Mouse (Mus musculus): Measurements from ENCODE around the gene Rbm14. TPM values are rescaled to one million over a fixed set of nuclear protein-coding genes. Genes with fewer than 3 reads are reported as not detected.

The Rbm14 gene
- polyA plus RNA-seq, 1 experiment from 2014 or later, result 40.2 TPM

- 4% methylated on average over 12 of the region's 12 CpGs for WGBS
- Histone ChIP-seq H3K9me3 (replicated peaks) (no peaks in the 10 kb centered on the region; the same call in 1 of the 2 replicates), H3K36me3 (no peaks in the 10 kb centered on the region), H3K4me3 (peak overlapping the region; percentile 83), H3K9ac (peak overlapping the region; percentile 84), H3K27me3 (no peaks in the 10 kb centered on the region), H3K4me1 (replicated peaks) (peaks cover 19% of the 10 kb centered on the region), H3K27ac (peak overlapping the region; percentile 93), H3K4me2 (peak overlapping the region; percentile 58)
- peak; percentile 25 for ATAC-seq (replicated peaks; ENCODE audit: insufficient number of reproducible peaks, insufficient read depth, low FRiP score, low read depth)
These were observed 442 bp upstream of the Rbm14 start for GRCm38 (mm10) chr19:4811909-4812242.

DNA sequence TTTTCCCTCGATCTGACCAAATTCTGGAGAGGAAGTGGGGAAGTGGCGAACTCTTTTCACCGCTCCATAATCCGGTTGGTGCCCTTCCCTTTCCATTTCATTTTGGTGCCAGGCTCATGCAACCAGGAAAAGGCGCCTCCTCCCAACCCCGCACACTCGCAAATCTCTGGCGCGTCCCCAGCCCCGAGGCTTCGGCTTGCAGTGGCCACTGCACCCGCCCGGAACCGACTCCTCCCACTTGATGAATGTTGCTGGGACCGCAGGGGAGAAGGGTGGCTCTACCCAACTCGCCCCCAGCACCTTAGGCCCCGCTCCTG is 730 bp downstream of the Rbm14 start:
- no peaks in the 10 kb centered on the region for H3K36me3 ChIP-seq
- H3K27ac ChIP-seq, result peak overlapping the region; percentile 93
- peaks cover 19% of the 10 kb centered on the region for H3K4me1 ChIP-seq (replicated peaks)
- peak overlapping the region; percentile 89 for H3K4me2 ChIP-seq
- peak overlapping the region; percentile 83 for H3K4me3 ChIP-seq
- ATAC-seq (replicated peaks; ENCODE audit: insufficient number of reproducible peaks, insufficient read depth, low FRiP score, low read depth), result no peak
- WGBS, result 0% methylated on average over 17 of the region's 17 CpGs
- H3K27me3 ChIP-seq, result no peaks in the 10 kb centered on the region
- no peaks in the 10 kb centered on the region; the same call in 1 of the 2 replicates for H3K9me3 ChIP-seq (replicated peaks)
- H3K9ac ChIP-seq, result peak overlapping the region; percentile 84

DNA sequence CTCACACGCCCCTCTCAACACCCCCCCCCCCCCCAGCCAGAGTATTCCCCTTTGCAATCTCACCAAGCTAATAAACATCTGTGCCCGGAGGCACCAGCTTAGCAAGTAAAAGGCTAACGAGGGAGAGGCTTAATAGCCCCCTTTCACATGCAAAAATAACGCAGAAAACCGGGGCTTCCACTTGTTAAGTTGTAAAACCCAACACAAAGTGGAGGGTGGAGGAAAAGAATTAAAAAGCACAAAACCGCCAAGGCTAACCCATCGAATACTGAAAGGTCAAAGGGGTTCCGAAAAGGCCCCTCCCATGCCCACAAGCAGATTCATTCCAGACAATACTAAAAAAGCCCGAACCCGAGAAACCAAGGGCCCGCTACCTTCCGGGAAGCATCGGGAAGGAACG is 1.1 kb downstream of the Rbm14 start:
- H3K9ac ChIP-seq, result peak overlapping the region; percentile 84
- H3K4me2 ChIP-seq, result peak overlapping the region; percentile 89
- under 1% methylated on average over 14 of the region's 14 CpGs for WGBS
- no peak for ATAC-seq (replicated peaks; ENCODE audit: insufficient number of reproducible peaks, insufficient read depth, low FRiP score, low read depth)
- H3K27ac ChIP-seq, result peak overlapping the region; percentile 93
- H3K9me3 ChIP-seq (replicated peaks), result no peaks in the 10 kb centered on the region; the same call in 1 of the 2 replicates
- peak overlapping the region; percentile 83 for H3K4me3 ChIP-seq
- H3K36me3 ChIP-seq, result no peaks in the 10 kb centered on the region
- peaks cover 19% of the 10 kb centered on the region for H3K4me1 ChIP-seq (replicated peaks)
- H3K27me3 ChIP-seq, result no peaks in the 10 kb centered on the region

DNA sequence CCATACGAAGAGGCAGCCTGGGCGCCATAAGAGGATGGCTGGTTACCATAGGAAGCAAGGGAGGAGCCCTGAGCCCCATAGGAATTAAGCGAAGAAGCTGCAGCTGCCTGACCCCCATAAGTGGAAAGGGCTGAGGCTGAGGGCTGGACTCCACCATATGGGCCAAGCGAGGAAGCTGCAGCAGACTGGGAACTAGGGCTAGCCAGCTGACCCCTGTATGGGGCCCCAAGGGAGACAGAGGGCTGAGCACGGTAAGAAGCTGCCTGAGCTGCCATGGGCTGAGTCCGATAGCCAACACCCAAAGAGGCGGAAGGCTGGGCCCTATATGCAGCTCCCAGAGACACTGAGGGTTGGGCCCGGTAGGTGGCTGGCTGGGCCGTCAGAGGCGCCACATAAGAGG is 8.2 kb downstream of the Rbm14 start:
- Histone ChIP-seq H3K27me3 (no peaks in the 10 kb centered on the region), H3K9me3 (replicated peaks) (no peaks in the 10 kb centered on the region), H3K4me2 (no peak overlapping the region), H3K4me1 (replicated peaks) (peaks cover 23% of the 10 kb centered on the region), H3K27ac (no peak overlapping the region), H3K4me3 (no peak overlapping the region), H3K36me3 (peaks cover 43% of the 10 kb centered on the region), H3K9ac (no peak overlapping the region)
- ATAC-seq (replicated peaks; ENCODE audit: insufficient number of reproducible peaks, insufficient read depth, low FRiP score, low read depth), result no peak
- 80% methylated on average over 10 of the region's 10 CpGs for WGBS

DNA sequence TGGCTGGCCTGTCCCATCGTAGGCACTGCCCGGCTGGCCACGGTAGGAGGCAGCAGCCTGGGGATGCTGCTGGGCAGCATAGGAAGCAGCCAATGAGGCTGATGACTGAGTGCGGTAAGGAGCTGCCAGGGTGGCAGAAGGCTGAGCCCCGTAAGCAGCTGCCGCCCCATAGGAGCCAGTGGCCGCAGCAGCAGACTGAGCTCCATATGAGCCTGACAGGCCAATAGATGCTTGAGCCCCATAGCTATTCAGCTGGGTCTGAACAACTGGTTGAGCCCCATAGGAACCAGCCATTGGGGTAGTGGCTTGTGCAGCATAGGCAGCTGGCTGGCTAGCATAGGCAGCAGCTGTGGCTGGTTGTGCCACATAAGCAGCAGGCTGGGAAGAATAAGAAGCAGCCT is 8.7 kb downstream of the Rbm14 start:
- peaks cover 43% of the 10 kb centered on the region for H3K36me3 ChIP-seq
- H3K9ac ChIP-seq, result no peak overlapping the region
- H3K9me3 ChIP-seq (replicated peaks), result no peaks in the 10 kb centered on the region
- no peak overlapping the region for H3K4me3 ChIP-seq
- 0 out of 2 replicates have a peak, but pooled peaks have one; percentile 39 for ATAC-seq (replicated peaks; ENCODE audit: insufficient number of reproducible peaks, insufficient read depth, low FRiP score, low read depth)
- 97% methylated on average over 7 of the region's 7 CpGs for WGBS
- H3K27ac ChIP-seq, result no peak overlapping the region
- H3K27me3 ChIP-seq, result no peaks in the 10 kb centered on the region
- H3K4me2 ChIP-seq, result no peak overlapping the region
- H3K4me1 ChIP-seq (replicated peaks), result peaks cover 20% of the 10 kb centered on the region

DNA sequence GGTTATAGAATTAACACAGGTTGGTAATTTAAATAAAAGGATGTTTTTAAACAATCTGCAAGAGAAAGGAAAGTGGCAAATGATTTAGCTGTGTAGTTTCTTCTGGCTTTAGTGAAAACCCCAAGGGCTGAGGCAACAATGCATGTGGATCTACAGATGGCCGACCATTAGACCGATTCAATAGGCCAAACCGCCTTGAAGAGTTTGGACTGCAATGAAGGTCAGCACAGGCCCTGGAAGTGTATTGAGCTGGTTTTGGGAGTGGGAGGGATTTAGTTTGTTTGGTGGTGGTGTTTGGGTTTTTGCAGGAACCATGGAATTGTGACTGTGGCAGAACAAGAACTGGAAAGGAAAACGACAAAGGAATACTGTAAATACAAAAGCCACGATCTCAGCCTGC is 12.4 kb downstream of the Rbm14 start:
- Histone ChIP-seq H3K27me3 (no peaks in the 10 kb centered on the region), H3K4me2 (no peak overlapping the region), H3K9ac (no peak overlapping the region), H3K27ac (no peak overlapping the region), H3K9me3 (replicated peaks) (no peaks in the 10 kb centered on the region), H3K4me3 (no peak overlapping the region), H3K4me1 (replicated peaks) (peaks cover 20% of the 10 kb centered on the region), H3K36me3 (peaks cover 43% of the 10 kb centered on the region)
- ATAC-seq (replicated peaks; ENCODE audit: insufficient number of reproducible peaks, insufficient read depth, low FRiP score, low read depth), result no peak
- WGBS, result 96% methylated on average over 5 of the region's 5 CpGs

GRCm38 (mm10) chr19:4797846-4798245 is 13.6 kb downstream of the Rbm14 start:
- no peak for ATAC-seq (replicated peaks; ENCODE audit: insufficient number of reproducible peaks, insufficient read depth, low FRiP score, low read depth)
- Histone ChIP-seq H3K36me3 (peaks cover 36% of the 10 kb centered on the region), H3K27me3 (no peaks in the 10 kb centered on the region), H3K9ac (no peak overlapping the region), H3K4me3 (no peak overlapping the region), H3K4me2 (no peak overlapping the region), H3K27ac (no peak overlapping the region), H3K4me1 (replicated peaks) (peaks cover 16% of the 10 kb centered on the region), H3K9me3 (replicated peaks) (no peaks in the 10 kb centered on the region)
- 94% methylated on average over 2 of the region's 2 CpGs for WGBS

- ATAC-seq (replicated peaks; ENCODE audit: insufficient number of reproducible peaks, insufficient read depth, low FRiP score, low read depth), result no peak
- Histone ChIP-seq H3K27me3 (no peaks in the 10 kb centered on the region), H3K36me3 (peaks cover 28% of the 10 kb centered on the region), H3K9ac (no peak overlapping the region), H3K27ac (no peak overlapping the region), H3K4me3 (no peak overlapping the region), H3K4me2 (no peak overlapping the region), H3K9me3 (replicated peaks) (no peaks in the 10 kb centered on the region), H3K4me1 (replicated peaks) (peaks cover 25% of the 10 kb centered on the region)
- WGBS, result 100% methylated on average over 1 of the region's 1 CpGs
These were observed 15.5 kb downstream of the Rbm14 start for GRCm38 (mm10) chr19:4795929-4796328.

GRCm38 (mm10) chr19:4793831-4794422 is 17.5 kb downstream of the Rbm14 start, which contains the start of gene Rbm4:
Gene Rbm4 (minus strand): TSS chr19:4793901.
- no peaks in the 10 kb centered on the region for H3K27me3 ChIP-seq
- peak within 1 kb of the TSS; percentile 69 for H3K9ac ChIP-seq
- ATAC-seq (replicated peaks; ENCODE audit: insufficient number of reproducible peaks, insufficient read depth, low FRiP score, low read depth), result peak; percentile 99
- peak within 1 kb of the TSS; percentile 76 for H3K4me2 ChIP-seq
- peaks cover 35% of the 10 kb centered on the region for H3K4me1 ChIP-seq (replicated peaks)
- H3K36me3 ChIP-seq, result peaks cover 27% of the 10 kb centered on the region
- peak within 1 kb of the TSS; percentile 73 for H3K4me3 ChIP-seq
- under 1% methylated on average over 31 of the region's 31 CpGs for WGBS
- peak within 1 kb of the TSS; percentile 83 for H3K27ac ChIP-seq
- H3K9me3 ChIP-seq (replicated peaks), result no peaks in the 10 kb centered on the region

DNA sequence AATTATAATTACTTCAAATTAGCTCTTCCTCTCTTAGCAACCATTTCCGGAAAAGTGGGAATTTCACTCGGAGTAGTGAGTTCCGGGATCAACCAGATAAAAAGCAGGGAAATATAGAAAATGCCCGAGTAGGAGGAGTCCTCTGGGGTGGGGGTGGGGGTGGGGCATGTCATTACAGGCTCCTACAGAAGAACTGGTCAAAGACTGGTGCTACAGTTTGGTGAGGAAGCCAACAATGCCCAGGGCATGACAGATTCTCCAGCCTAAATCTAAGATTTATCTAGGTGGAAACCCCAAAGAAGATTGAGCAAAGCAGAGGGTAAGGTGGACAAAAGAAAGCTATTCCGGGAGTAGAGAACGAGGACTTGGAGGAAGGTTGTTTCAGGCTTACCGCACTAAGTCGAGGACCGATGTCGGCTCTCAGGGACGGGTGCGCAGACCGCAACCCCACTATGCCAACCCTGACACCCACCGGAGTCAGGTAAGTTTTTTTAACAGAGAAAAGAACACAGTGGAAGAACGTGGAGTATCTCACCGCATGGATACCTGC is 18.1 kb downstream of the Rbm14 start:
- Histone ChIP-seq H3K9ac (peak overlapping the region; percentile 69), H3K36me3 (peaks cover 31% of the 10 kb centered on the region), H3K27me3 (no peaks in the 10 kb centered on the region), H3K9me3 (replicated peaks) (no peaks in the 10 kb centered on the region), H3K4me3 (peak overlapping the region; percentile 73), H3K4me1 (replicated peaks) (peaks cover 35% of the 10 kb centered on the region), H3K4me2 (peak overlapping the region; percentile 66), H3K27ac (peak overlapping the region; percentile 83)
- under 1% methylated on average over 16 of the region's 16 CpGs for WGBS
- ATAC-seq (replicated peaks; ENCODE audit: insufficient number of reproducible peaks, insufficient read depth, low FRiP score, low read depth), result peak; percentile 47; the same call in 1 of the 2 replicates

GRCm38 (mm10) chr19:4786313-4786712 is 25.1 kb downstream of the Rbm14 start:
- no peak for ATAC-seq (replicated peaks; ENCODE audit: insufficient number of reproducible peaks, insufficient read depth, low FRiP score, low read depth)
- H3K4me1 ChIP-seq (replicated peaks), result peaks cover 32% of the 10 kb centered on the region

DNA sequence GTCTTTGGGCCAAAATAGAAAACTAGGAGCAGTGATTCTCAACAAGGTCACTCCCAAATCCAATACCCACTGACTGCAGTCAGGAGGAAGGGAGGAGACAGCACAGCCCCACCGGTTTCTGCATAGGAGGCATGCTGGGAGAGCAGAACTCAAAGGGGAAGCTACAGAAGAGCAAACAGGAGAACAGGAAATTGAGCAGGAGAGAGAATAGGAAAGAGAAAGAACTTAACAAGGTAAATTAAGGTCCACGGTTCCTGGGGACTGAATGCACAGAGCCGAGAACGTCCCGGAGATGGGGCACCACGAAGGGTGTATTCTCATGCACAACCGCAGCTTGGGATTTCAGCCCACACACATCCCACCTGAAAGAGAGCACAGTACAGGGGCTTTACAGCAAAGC is 26.2 kb downstream of the Rbm14 start:
- H3K27ac ChIP-seq, result peak overlapping the region; percentile 36
- 84% methylated on average over 7 of the region's 7 CpGs for WGBS
- no peak for ATAC-seq (replicated peaks; ENCODE audit: insufficient number of reproducible peaks, insufficient read depth, low FRiP score, low read depth)
- peaks cover 78% of the 10 kb centered on the region for H3K36me3 ChIP-seq
- H3K4me2 ChIP-seq, result no peak overlapping the region
- peaks cover 21% of the 10 kb centered on the region for H3K4me1 ChIP-seq (replicated peaks)
- no peaks in the 10 kb centered on the region for H3K27me3 ChIP-seq
- H3K9me3 ChIP-seq (replicated peaks), result no peaks in the 10 kb centered on the region
- no peak overlapping the region for H3K4me3 ChIP-seq
- no peak overlapping the region for H3K9ac ChIP-seq

More at GRCm38 (mm10) chr19:4786313-4786712, 25.1 kb downstream of the Rbm14 start:
- Histone ChIP-seq H3K4me3 (no peak overlapping the region), H3K27me3 (no peaks in the 10 kb centered on the region), H3K4me2 (no peak overlapping the region), H3K9me3 (replicated peaks) (no peaks in the 10 kb centered on the region), H3K36me3 (peaks cover 85% of the 10 kb centered on the region), H3K27ac (no peak overlapping the region), H3K9ac (no peak overlapping the region)
- WGBS, result 94% methylated on average over 2 of the region's 2 CpGs

Measured in heart, embryonic 15.5 days (tissue).